Mouse (Mus musculus) CH12.LX (cell line): ENCODE data around the gene Serpinf2.

ENCODE experiments used
- CTCF ChIP-seq, 2 experiments: IDR thresholded peaks in 1 of 2; conservative IDR thresholded peaks in 1 of 2; 2 replicates each; pipeline ENCODE4 v1.5.1; 2011 to 2012; ENCODE audit warnings: low read depth in 2 of 2, low read length in 2 of 2, improper control_type of control experiment in 1 of 2, inconsistent platforms in 1 of 2, mild to moderate bottlenecking in 1 of 2, moderate library complexity in 1 of 2
- JUND ChIP-seq: conservative IDR thresholded peaks from 2 replicates; pipeline ENCODE4 v1.6.1; 2011; ENCODE audit warnings: low read depth, low read length, improper control_type of control experiment
- MXI1 ChIP-seq: IDR thresholded peaks from 2 replicates; pipeline ENCODE4 v1.6.1; 2011; ENCODE audit warnings: mild to moderate bottlenecking, low read depth, low read length, improper control_type of control experiment

DNA sequence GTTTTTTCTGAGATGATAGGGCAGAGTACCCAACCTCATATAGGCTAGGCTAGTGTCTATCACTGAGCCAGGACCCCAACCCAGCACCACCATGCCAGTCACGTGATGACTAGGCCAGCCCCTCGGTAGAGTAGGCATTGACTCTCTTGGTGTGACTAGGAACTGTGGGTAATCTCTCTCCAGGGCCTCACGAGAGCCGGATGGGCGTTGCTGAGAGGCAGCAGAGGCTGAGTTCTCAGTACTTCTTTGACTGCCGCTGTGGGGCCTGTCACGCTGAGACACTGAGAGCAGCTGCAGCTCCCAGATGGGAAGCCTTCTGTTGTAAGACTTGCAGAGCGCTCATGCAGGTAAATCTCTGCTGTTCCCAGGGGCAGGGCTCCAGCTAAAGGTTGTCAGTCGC, 39.3 kb downstream of the Serpinf2 start:
- TF ChIP-seq MXI1 (no peak), CTCF (conservative IDR thresholded peaks at IDR 0.05 in 1 of 2, IDR thresholded peaks at IDR 0.05 in 1 of 2; ENCODE audit: low read depth in 2 of 2, low read length in 2 of 2) (no peak), JUND (no peak)
